Mouse (Mus musculus): Measurements from ENCODE around the gene Tecpr2. TPM values are rescaled to one million over a fixed set of nuclear protein-coding genes. Genes with fewer than 3 reads are reported as not detected.
A peak's percentile ranks its signal among the peaks of the same experiment; 100 is the strongest.

The Tecpr2 gene
- total RNA-seq, 1 experiment = 11.2 TPM

GRCm38 (mm10) chr12:110975838-110976468 is 86.9 kb downstream of the Tecpr2 start:
- Histone ChIP-seq H3K4me1 (ENCODE audit: control insufficient read depth in 2 of 2, insufficient read depth in 2 of 2, low read length in 2 of 2, poor library complexity in 1 of 2) (peaks cover 3 to 7% of the 10 kb centered on the region in 2 experiments; a peak in 2 of 4 replicates), H3K4me3 (ENCODE audit: insufficient read depth in 1 of 2, low read depth in 1 of 2, low read length in 2 of 2, poor library complexity in 1 of 2, severe bottlenecking in 1 of 2) (no peak overlapping the region), H3K36me3 (ENCODE audit: control insufficient read depth, insufficient read depth, low read length, poor library complexity, severe bottlenecking) (peaks cover 29% of the 10 kb centered on the region; the same call in 1 of the 2 replicates), H3K9ac (ENCODE audit: insufficient read depth, low read depth, low read length, poor library complexity, severe bottlenecking) (no peak overlapping the region), H3K27ac (ENCODE audit: insufficient read depth, low read depth, low read length, poor library complexity, severe bottlenecking) (no peak overlapping the region), H3K9me3 (ENCODE audit: control insufficient read depth, insufficient read depth, low read depth, low read length) (no peaks in the 10 kb centered on the region)
- no peak for DNase-seq (ENCODE audit: low read depth, low spot score)
- TF ChIP-seq MAFK (IDR thresholded peaks at IDR 0.05; ENCODE audit: insufficient read depth, low read depth, low read length) = no peak
- in situ Hi-C loops (cut with MboI; ENCODE audit: low sequenced_read_pairs in 2 of 2, unreplicated experiment in 2 of 2) = no loop called here

GRCm38 (mm10) chr12:110976589-110977344 is 87.7 kb downstream of the Tecpr2 start:
- Histone ChIP-seq H3K9ac (ENCODE audit: insufficient read depth, low read depth, low read length, poor library complexity, severe bottlenecking) (peak overlapping the region; percentile 2; the same call in 1 of the 2 replicates), H3K9me3 (ENCODE audit: control insufficient read depth, insufficient read depth, low read depth, low read length) (no peaks in the 10 kb centered on the region), H3K4me3 (ENCODE audit: insufficient read depth in 1 of 2, low read depth in 1 of 2, low read length in 2 of 2, poor library complexity in 1 of 2, severe bottlenecking in 1 of 2) (peak overlapping the region; percentile 49 to 50; a peak in 3 of 4 replicates), H3K4me1 (ENCODE audit: control insufficient read depth in 2 of 2, insufficient read depth in 2 of 2, low read length in 2 of 2, poor library complexity in 1 of 2) (peaks cover 3 to 7% of the 10 kb centered on the region in 2 experiments; a peak in 2 of 4 replicates), H3K36me3 (ENCODE audit: control insufficient read depth, insufficient read depth, low read length, poor library complexity, severe bottlenecking) (peaks cover 29% of the 10 kb centered on the region; the same call in 1 of the 2 replicates), H3K27ac (ENCODE audit: insufficient read depth, low read depth, low read length, poor library complexity, severe bottlenecking) (no peak overlapping the region)
- DNase-seq (ENCODE audit: low read depth, low spot score) = no peak
- in situ Hi-C loops (cut with MboI; ENCODE audit: low sequenced_read_pairs in 2 of 2, unreplicated experiment in 2 of 2) = no loop called here
- TF ChIP-seq MAFK (IDR thresholded peaks at IDR 0.05; ENCODE audit: insufficient read depth, low read depth, low read length) = no peak
- TF ChIP-seq ZC3H11A (IDR thresholded peaks at IDR 0.05; ENCODE audit: borderline replicate concordance, low read depth, low read length) = no peak

GRCm38 (mm10) chr12:110977345-110977733 is 88.3 kb downstream of the Tecpr2 start:
- H3K9ac ChIP-seq (ENCODE audit: insufficient read depth, low read depth, low read length, poor library complexity, severe bottlenecking) = peak overlapping the region; percentile 2; the same call in 1 of the 2 replicates
- H3K27ac ChIP-seq (ENCODE audit: insufficient read depth, low read depth, low read length, poor library complexity, severe bottlenecking) = no peak overlapping the region
- no peak for TF ChIP-seq MAFK (IDR thresholded peaks at IDR 0.05; ENCODE audit: insufficient read depth, low read depth, low read length)
- no peak for TF ChIP-seq ZC3H11A (IDR thresholded peaks at IDR 0.05; ENCODE audit: borderline replicate concordance, low read depth, low read length)
- TF ChIP-seq CHD2 (IDR thresholded peaks at IDR 0.05; ENCODE audit: low read depth, low read length) = no peak
- no peak for TF ChIP-seq HCFC1 (IDR thresholded peaks at IDR 0.05; ENCODE audit: borderline replicate concordance, insufficient read depth, low read length)
- no peak for TF ChIP-seq ZNF384 (IDR thresholded peaks at IDR 0.05; ENCODE audit: low read depth, low read length)
- DNase-seq (ENCODE audit: low read depth, low spot score) = no peak
- peak overlapping the region; percentile 50 to 91; a peak in 3 of 4 replicates for H3K4me3 ChIP-seq (ENCODE audit: insufficient read depth in 1 of 2, low read depth in 1 of 2, low read length in 2 of 2, poor library complexity in 1 of 2, severe bottlenecking in 1 of 2)
- no peaks in the 10 kb centered on the region for H3K9me3 ChIP-seq (ENCODE audit: control insufficient read depth, insufficient read depth, low read depth, low read length)
- H3K4me1 ChIP-seq (ENCODE audit: control insufficient read depth in 2 of 2, insufficient read depth in 2 of 2, low read length in 2 of 2, poor library complexity in 1 of 2) = peaks cover 3 to 7% of the 10 kb centered on the region in 2 experiments; a peak in 2 of 4 replicates
- H3K36me3 ChIP-seq (ENCODE audit: control insufficient read depth, insufficient read depth, low read length, poor library complexity, severe bottlenecking) = peaks cover 29% of the 10 kb centered on the region; the same call in 1 of the 2 replicates
- in situ Hi-C loops (cut with MboI; ENCODE audit: low sequenced_read_pairs in 2 of 2, unreplicated experiment in 2 of 2) = no loop called here

- TF ChIP-seq CHD2 (IDR thresholded peaks at IDR 0.05; ENCODE audit: low read depth, low read length) = no peak
- no peak for TF ChIP-seq MAFK (IDR thresholded peaks at IDR 0.05; ENCODE audit: insufficient read depth, low read depth, low read length)
- no peak for TF ChIP-seq HCFC1 (IDR thresholded peaks at IDR 0.05; ENCODE audit: borderline replicate concordance, insufficient read depth, low read length)
- TF ChIP-seq ZNF384 (IDR thresholded peaks at IDR 0.05; ENCODE audit: low read depth, low read length) = no peak
- TF ChIP-seq ZC3H11A (IDR thresholded peaks at IDR 0.05; ENCODE audit: borderline replicate concordance, low read depth, low read length) = no peak
- Histone ChIP-seq H3K4me1 (ENCODE audit: control insufficient read depth in 2 of 2, insufficient read depth in 2 of 2, low read length in 2 of 2, poor library complexity in 1 of 2) (peaks cover 3 to 7% of the 10 kb centered on the region in 2 experiments; a peak in 2 of 4 replicates), H3K36me3 (ENCODE audit: control insufficient read depth, insufficient read depth, low read length, poor library complexity, severe bottlenecking) (peaks cover 29% of the 10 kb centered on the region; the same call in 1 of the 2 replicates), H3K27ac (ENCODE audit: insufficient read depth, low read depth, low read length, poor library complexity, severe bottlenecking) (no peak overlapping the region), H3K9me3 (ENCODE audit: control insufficient read depth, insufficient read depth, low read depth, low read length) (no peaks in the 10 kb centered on the region), H3K9ac (ENCODE audit: insufficient read depth, low read depth, low read length, poor library complexity, severe bottlenecking) (peak overlapping the region; percentile 89), H3K4me3 (ENCODE audit: insufficient read depth in 1 of 2, low read depth in 1 of 2, low read length in 2 of 2, poor library complexity in 1 of 2, severe bottlenecking in 1 of 2) (peak overlapping the region; percentile 91 to 96)
- no peak for DNase-seq (ENCODE audit: low read depth, low spot score)
- in situ Hi-C loops (cut with MboI; ENCODE audit: low sequenced_read_pairs in 2 of 2, unreplicated experiment in 2 of 2) = no loop called here
These were observed 89.0 kb downstream of the Tecpr2 start for GRCm38 (mm10) chr12:110977896-110978606.

All from ES-E14 (cell line).